Mouse (Mus musculus): ENCODE data around the gene Phf21a. TPM values are rescaled to one million over a fixed set of nuclear protein-coding genes. Genes with fewer than 3 reads are reported as not detected.
A peak's percentile ranks its signal among the peaks of the same experiment; 100 is the strongest.

The Phf21a gene
- polyA plus RNA-seq, 1 experiment = 52.8 TPM

DNA sequence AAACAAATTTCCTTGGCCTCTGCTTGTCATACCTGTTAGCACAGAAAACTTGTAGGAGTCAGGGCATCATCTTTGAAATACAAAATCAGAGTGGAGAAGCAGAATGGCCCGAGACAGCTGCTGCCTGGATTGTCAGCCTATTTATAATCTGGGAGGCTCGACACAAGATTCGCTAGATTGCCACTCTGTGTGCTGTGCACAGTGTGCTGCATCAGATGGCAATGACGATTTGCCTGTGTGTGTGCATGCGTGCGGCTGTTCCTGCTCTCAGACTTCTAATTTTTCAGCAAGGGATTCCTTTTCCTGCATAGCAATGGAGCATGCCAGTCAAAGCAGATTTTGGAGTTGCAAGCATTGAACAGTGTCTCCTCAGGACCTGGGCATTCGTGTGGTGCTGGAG lies 185.7 kb downstream of the Phf21a start:
- Histone ChIP-seq H3K27ac (ENCODE audit: control insufficient read depth, insufficient read depth, low read depth, low read length, poor library complexity) (no peak overlapping the region), H3K4me3 (replicated peaks; ENCODE audit: control insufficient read depth, low read depth, low read length) (no peak overlapping the region), H3K4me1 (ENCODE audit: control insufficient read depth, insufficient read depth, low read length) (no peaks in the 10 kb centered on the region)
- TF ChIP-seq POLR2A (IDR thresholded peaks at IDR 0.05; ENCODE audit: borderline replicate concordance, control insufficient read depth, low read depth, low read length) (no peak), CTCF (IDR thresholded peaks at IDR 0.05; ENCODE audit: control insufficient read depth, insufficient read depth, low read length) (no peak)
- WGBS = 84% methylated on average over 7 of the region's 7 CpGs

DNA sequence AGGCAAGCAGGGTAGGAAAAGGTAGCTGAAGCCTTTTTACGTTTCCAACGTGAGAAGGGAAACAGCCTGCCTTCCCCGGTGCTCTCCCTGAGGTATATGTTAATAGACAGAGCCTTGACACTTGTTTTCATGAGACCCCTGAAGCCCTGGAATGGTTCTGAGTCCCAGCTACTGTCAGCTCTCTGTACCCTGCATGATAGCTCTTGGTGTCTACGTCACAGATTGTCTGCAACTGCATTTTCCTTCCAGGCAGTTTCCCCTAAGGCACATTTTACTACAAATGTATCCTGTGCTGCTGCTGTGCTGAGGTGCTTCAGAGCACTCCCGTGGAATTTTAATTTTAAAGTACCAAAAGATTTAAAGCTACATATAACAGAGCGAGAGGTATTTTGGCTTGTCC lies 186.5 kb downstream of the Phf21a start:
- H3K27ac ChIP-seq (ENCODE audit: control insufficient read depth, insufficient read depth, low read depth, low read length, poor library complexity) = no peak overlapping the region
- 81% methylated on average over 6 of the region's 6 CpGs for WGBS
- no peaks in the 10 kb centered on the region for H3K4me1 ChIP-seq (ENCODE audit: control insufficient read depth, insufficient read depth, low read length)
- TF ChIP-seq CTCF (IDR thresholded peaks at IDR 0.05; ENCODE audit: control insufficient read depth, insufficient read depth, low read length) (no peak), POLR2A (IDR thresholded peaks at IDR 0.05; ENCODE audit: borderline replicate concordance, control insufficient read depth, low read depth, low read length) (no peak)
- no peak overlapping the region for H3K4me3 ChIP-seq (replicated peaks; ENCODE audit: control insufficient read depth, low read depth, low read length)

DNA sequence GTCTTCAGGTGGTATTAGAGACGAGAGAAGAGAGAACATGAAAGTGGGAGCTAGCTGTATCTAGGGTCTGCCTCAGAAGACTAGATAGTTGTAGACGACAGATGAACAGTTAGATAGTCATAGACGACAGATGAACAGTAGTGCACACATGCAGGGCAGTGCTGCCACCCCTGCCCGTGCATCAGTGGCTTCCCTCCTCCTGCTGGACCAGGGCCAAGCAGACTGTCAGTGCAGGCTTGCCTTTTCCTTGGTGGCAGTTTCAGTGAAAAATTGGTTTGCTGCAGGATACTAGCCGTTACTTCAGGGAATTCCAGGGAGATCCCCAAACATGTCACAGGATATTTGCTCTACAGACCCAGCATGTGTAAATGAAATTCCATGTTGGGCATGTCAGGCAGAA lies 192.7 kb downstream of the Phf21a start:
- 54% methylated on average over 5 of the region's 5 CpGs for whole genome bisulfite sequencing
- H3K4me3 ChIP-seq (replicated peaks; ENCODE audit: control insufficient read depth, low read depth, low read length) = no peak overlapping the region
- H3K27ac ChIP-seq (ENCODE audit: control insufficient read depth, insufficient read depth, low read depth, low read length, poor library complexity) = no peak overlapping the region
- TF ChIP-seq CTCF (IDR thresholded peaks at IDR 0.05; ENCODE audit: control insufficient read depth, insufficient read depth, low read length) (no peak), POLR2A (IDR thresholded peaks at IDR 0.05; ENCODE audit: borderline replicate concordance, control insufficient read depth, low read depth, low read length) (no peak)
- no peaks in the 10 kb centered on the region for H3K4me1 ChIP-seq (ENCODE audit: control insufficient read depth, insufficient read depth, low read length)

DNA sequence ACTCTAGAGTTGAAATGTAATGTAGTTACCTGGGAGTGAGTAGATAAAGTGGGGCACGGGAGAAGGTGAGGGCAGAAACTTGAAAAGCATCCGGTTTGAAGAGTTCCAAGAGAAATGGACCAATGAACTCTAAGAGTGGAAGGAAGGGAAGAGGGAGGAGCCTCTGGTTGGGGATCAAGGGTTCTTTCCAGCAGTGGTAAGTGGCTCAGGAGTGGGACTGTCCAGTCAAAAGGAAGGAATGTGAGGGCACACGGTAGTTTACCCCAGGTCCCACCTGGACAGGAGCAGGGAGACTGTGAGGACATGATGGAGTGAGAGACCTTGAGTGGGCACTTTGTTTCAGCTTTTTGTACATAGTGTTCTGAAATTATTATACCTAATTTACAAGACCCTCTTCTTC lies 196.4 kb downstream of the Phf21a start:
- TF ChIP-seq CTCF (IDR thresholded peaks at IDR 0.05; ENCODE audit: control insufficient read depth, insufficient read depth, low read length) (no peak), POLR2A (IDR thresholded peaks at IDR 0.05; ENCODE audit: borderline replicate concordance, control insufficient read depth, low read depth, low read length) (no peak)
- 79% methylated on average over 3 of the region's 3 CpGs for WGBS
- Histone ChIP-seq H3K4me1 (ENCODE audit: control insufficient read depth, insufficient read depth, low read length) (no peaks in the 10 kb centered on the region), H3K27ac (ENCODE audit: control insufficient read depth, insufficient read depth, low read depth, low read length, poor library complexity) (no peak overlapping the region), H3K4me3 (replicated peaks; ENCODE audit: control insufficient read depth, low read depth, low read length) (no peak overlapping the region)

DNA sequence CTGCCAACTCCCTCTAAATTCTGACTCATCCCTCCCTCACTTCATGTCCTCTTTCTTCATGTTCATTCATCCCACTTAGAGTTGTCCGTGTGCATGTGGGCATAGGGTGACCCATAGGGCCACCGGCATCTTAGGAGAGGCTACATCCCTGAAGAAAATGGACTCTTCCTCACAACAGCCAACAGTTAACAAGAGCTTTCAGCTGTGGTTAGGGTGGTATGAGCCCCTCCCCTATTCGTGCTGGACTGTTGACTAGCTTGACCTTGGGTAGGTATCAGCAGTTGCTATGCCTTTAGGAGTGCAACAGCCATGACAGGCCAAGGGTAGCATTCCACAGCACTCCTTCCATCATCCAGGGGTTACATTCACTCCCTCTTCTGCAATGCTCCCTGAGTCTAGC lies 198.6 kb downstream of the Phf21a start:
- TF ChIP-seq CTCF (IDR thresholded peaks at IDR 0.05; ENCODE audit: control insufficient read depth, insufficient read depth, low read length) = no peak
- TF ChIP-seq POLR2A (IDR thresholded peaks at IDR 0.05; ENCODE audit: borderline replicate concordance, control insufficient read depth, low read depth, low read length) = no peak
- Histone ChIP-seq H3K27ac (ENCODE audit: control insufficient read depth, insufficient read depth, low read depth, low read length, poor library complexity) (no peak overlapping the region), H3K4me1 (ENCODE audit: control insufficient read depth, insufficient read depth, low read length) (no peaks in the 10 kb centered on the region), H3K4me3 (replicated peaks; ENCODE audit: control insufficient read depth, low read depth, low read length) (no peak overlapping the region)
- WGBS = 86% methylated on average over 3 of the region's 3 CpGs

DNA sequence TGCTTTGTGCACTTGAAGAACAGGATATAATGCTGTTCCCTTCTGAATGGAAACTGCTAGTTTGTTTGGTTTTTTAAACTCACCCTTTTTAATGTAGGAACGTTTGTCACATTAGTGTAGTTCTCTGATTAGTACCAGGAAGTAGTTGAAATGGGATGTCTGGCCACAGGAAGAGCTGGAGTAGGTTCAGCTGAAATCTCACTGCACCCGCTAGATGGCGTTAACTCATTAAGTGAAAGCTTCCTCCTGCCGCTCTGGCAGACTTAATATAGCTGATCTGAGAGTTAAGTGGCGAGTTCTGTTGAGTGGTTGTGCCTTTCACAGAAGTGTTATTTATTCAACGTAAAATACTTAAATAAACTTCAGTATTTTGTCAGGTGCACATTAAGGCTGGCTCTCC lies 203.5 kb downstream of the Phf21a start:
- Histone ChIP-seq H3K4me3 (replicated peaks; ENCODE audit: control insufficient read depth, low read depth, low read length) (no peak overlapping the region), H3K4me1 (ENCODE audit: control insufficient read depth, insufficient read depth, low read length) (peaks cover 2% of the 10 kb centered on the region; the same call in 1 of the 2 replicates), H3K27ac (ENCODE audit: control insufficient read depth, insufficient read depth, low read depth, low read length, poor library complexity) (no peak overlapping the region)
- whole genome bisulfite sequencing = 1% methylated on average over 6 of the region's 6 CpGs
- no peak for TF ChIP-seq POLR2A (IDR thresholded peaks at IDR 0.05; ENCODE audit: borderline replicate concordance, control insufficient read depth, low read depth, low read length)
- peak; percentile 65 for TF ChIP-seq CTCF (IDR thresholded peaks at IDR 0.05; ENCODE audit: control insufficient read depth, insufficient read depth, low read length)

DNA sequence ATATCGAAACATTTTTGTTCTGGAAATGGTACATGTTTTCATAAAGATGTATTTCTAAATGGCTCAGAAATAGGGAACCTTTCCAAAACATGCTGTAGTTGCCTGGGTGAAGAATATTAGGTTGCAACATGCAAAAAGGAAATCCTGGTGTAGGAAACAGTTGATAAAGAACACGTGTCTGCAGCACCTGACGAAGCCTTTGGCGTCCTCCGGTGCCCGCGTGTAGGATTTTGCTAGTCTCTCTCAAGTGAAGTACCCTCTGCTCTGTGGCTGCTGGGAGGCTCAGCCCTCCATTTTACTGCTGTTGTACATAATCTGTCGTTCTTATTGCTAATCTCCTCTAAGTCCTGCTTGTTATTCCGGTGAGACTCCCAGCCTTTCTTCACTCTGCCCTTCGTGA lies 207.0 kb downstream of the Phf21a start:
- peaks cover 2% of the 10 kb centered on the region; the same call in 1 of the 2 replicates for H3K4me1 ChIP-seq (ENCODE audit: control insufficient read depth, insufficient read depth, low read length)
- 23% methylated on average over 10 of the region's 10 CpGs for WGBS
- no peak overlapping the region for H3K27ac ChIP-seq (ENCODE audit: control insufficient read depth, insufficient read depth, low read depth, low read length, poor library complexity)
- H3K4me3 ChIP-seq (replicated peaks; ENCODE audit: control insufficient read depth, low read depth, low read length) = no peak overlapping the region
- TF ChIP-seq POLR2A (IDR thresholded peaks at IDR 0.05; ENCODE audit: borderline replicate concordance, control insufficient read depth, low read depth, low read length) = no peak
- TF ChIP-seq CTCF (IDR thresholded peaks at IDR 0.05; ENCODE audit: control insufficient read depth, insufficient read depth, low read length) = no peak

DNA sequence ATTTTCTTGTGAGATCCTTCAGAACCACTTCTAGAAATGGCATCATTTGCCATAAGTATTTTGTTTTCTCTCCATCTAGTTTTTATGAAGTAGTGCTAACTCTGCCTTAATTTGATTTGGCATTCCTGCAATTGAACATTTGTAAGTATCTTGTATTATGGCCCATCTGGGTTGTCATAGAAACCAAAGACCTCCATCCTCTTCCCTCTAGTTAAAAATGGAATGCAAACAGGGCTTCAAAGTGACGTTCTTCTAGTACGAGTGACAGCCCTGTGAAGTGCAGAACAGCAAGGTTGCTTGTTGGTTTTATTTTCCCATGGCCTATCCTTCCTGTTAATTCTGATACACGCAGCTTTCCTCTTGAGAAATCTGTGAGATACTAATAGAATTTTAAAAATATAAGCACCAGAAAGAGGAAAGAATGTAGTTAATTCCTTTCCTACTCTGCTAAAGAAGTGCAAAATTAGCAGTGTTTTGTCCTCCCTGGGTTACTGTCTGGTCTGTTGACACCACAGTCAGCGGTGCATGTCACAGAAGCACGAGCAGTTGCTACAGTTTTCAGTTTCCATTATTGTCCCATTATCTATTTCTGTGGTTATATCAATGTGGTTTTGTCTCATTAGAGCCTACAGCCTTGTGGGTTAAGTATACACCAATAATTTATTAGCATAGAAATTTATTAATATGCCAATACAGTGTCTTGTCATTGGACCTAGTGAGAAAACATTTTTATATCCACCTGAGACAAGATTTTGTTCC lies 209.1 kb downstream of the Phf21a start:
- TF ChIP-seq POLR2A (IDR thresholded peaks at IDR 0.05; ENCODE audit: borderline replicate concordance, control insufficient read depth, low read depth, low read length) = no peak
- TF ChIP-seq CTCF (IDR thresholded peaks at IDR 0.05; ENCODE audit: control insufficient read depth, insufficient read depth, low read length) = no peak
- Histone ChIP-seq H3K4me3 (replicated peaks; ENCODE audit: control insufficient read depth, low read depth, low read length) (no peak overlapping the region), H3K27ac (ENCODE audit: control insufficient read depth, insufficient read depth, low read depth, low read length, poor library complexity) (no peak overlapping the region), H3K4me1 (ENCODE audit: control insufficient read depth, insufficient read depth, low read length) (peaks cover 2% of the 10 kb centered on the region; the same call in 1 of the 2 replicates)
- WGBS = 43% methylated on average over 5 of the region's 5 CpGs

Measured in bone marrow, adult 2 months (tissue).